Mouse (Mus musculus) macrophage (primary cell): ENCODE results near the gene Cngb1. TPM values are rescaled to one million over a fixed set of nuclear protein-coding genes. Genes with fewer than 3 reads are reported as not detected.

Experiments
- H3K27ac ChIP-seq: fragments of 350-480 bp; formaldehyde crosslinking; 2 replicates; pipeline ENCODE4 v1.9.0; 2021
- H3K36me3 ChIP-seq: fragments of 350-480 bp; formaldehyde crosslinking; 2 replicates; pipeline ENCODE4 v1.9.0; 2021; ENCODE audit errors: inconsistent target
- H3K4me3 ChIP-seq: fragments of 350-480 bp; formaldehyde crosslinking; 2 replicates; pipeline ENCODE4 v1.9.0; 2021; ENCODE audit errors: inconsistent target
- H3K79me2 ChIP-seq: fragments of 350-480 bp; formaldehyde crosslinking; 2 replicates; pipeline ENCODE4 v1.9.0; 2021; ENCODE audit errors: inconsistent target
- WGBS: methylation state at CpG from one replicate; pipeline ENCODE4 v1.1.7; 2026; ENCODE audit warnings: inconsistent platforms; ENCODE audit not compliant: missing documents; 5-methylcytosine and 5-hydroxymethylcytosine counted together
- polyA plus RNA-seq: library from polyadenylated mRNA; stranded (reverse); fragments of 250-400 nt; gene quantifications from 3 replicates; pipeline ENCODE4 v1.2.4, GENCODE M21; 2018; ENCODE audit warnings: inconsistent platforms

Gene Cngb1
- polyA plus RNA-seq, 1 experiment from 2014 or later = 0.03 TPM

- H3K27ac ChIP-seq = no peak overlapping the region
- no peaks in the 10 kb centered on the region for H3K79me2 ChIP-seq
- H3K4me3 ChIP-seq = no peak overlapping the region
- whole genome bisulfite sequencing = 13% methylated on average over 11 of the region's 11 CpGs
- no peaks in the 10 kb centered on the region for H3K36me3 ChIP-seq
These were observed 96.5 kb downstream of the Cngb1 start for GRCm38 (mm10) chr8:95209924-95210323.

GRCm38 (mm10) chr8:95205946-95206345 is 100.4 kb downstream of the Cngb1 start:
- Histone ChIP-seq H3K79me2 (no peaks in the 10 kb centered on the region), H3K27ac (no peak overlapping the region), H3K4me3 (no peak overlapping the region), H3K36me3 (no peaks in the 10 kb centered on the region)
- 79% methylated on average over 8 of the region's 8 CpGs for WGBS

DNA sequence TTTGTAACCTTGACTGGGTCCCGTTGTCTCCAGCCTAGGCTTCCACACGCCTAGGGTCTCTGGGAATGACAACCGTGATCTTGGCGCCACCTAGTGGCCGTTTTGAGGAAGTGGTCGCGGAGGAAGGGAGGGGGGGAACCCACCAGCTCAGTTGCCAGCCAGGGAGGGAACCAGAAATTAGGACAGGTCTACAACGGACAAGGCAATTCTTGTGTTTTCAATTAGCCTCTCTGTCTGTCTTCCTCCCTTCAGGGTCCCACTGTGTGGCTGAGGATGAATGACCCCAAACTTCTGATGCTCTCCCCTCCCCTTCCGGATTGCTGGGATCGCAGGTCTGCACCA is 102.4 kb downstream of the Cngb1 start:
- no peak overlapping the region for H3K4me3 ChIP-seq
- whole genome bisulfite sequencing = 18% methylated on average over 10 of the region's 10 CpGs
- no peaks in the 10 kb centered on the region for H3K36me3 ChIP-seq
- no peak overlapping the region for H3K27ac ChIP-seq
- no peaks in the 10 kb centered on the region for H3K79me2 ChIP-seq

- Histone ChIP-seq H3K4me3 (no peak overlapping the region), H3K36me3 (no peaks in the 10 kb centered on the region), H3K79me2 (no peaks in the 10 kb centered on the region), H3K27ac (no peak overlapping the region)
- 84% methylated on average over 6 of the region's 9 CpGs for WGBS
These were observed 102.9 kb downstream of the Cngb1 start for GRCm38 (mm10) chr8:95203326-95204038.

DNA sequence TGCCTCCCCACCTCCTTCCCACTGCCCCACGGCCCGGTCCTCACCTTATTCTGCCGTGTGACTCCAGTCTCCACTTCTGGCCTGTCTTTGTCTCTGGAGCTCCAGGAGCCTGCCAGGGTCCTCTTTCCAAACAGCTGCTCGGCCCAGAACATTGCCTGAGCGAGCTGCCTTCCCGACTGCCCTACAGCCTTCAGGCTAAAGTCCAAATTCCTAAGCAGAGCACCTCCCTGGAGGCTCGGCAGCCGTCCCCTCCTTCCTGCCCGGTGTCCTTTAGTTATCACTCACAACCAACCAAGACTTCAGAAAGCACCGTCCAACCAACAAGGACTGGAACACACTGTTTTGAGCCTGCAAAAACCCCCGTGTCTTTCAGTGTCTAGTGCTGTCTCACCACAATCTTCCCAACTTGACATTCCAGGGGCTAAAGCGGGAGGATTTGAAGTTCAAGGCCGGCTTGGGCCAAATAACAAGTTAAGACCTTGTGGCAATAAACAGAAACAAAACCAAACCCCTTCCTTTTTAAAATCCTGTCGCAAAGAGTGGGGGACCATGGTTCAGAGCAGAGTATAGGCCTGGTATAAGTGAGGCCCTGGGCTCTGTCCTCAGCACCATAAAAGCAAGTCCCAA is 103.6 kb downstream of the Cngb1 start, which contains the start of gene Kifc3:
Gene Kifc3, minus strand, starts transcription at position 164 of the 627 bp plus-strand sequence.
- WGBS = 93% methylated on average over 13 of the region's 14 CpGs
- Histone ChIP-seq H3K27ac (no peak within 1 kb of the TSS), H3K36me3 (no peaks in the 10 kb centered on the region)

GRCm38 (mm10) chr8:95202056-95202570 is 104.3 kb downstream of the Cngb1 start:
- no peak overlapping the region for H3K4me3 ChIP-seq
- no peaks in the 10 kb centered on the region for H3K79me2 ChIP-seq
- no peaks in the 10 kb centered on the region for H3K36me3 ChIP-seq
- WGBS = 87% methylated on average over 8 of the region's 8 CpGs
- H3K27ac ChIP-seq = no peak overlapping the region

More for the DNA sequence above, 103.6 kb downstream of the Cngb1 start, which contains the start of gene Kifc3:
- Histone ChIP-seq H3K79me2 (no peaks in the 10 kb centered on the region), H3K4me3 (no peak within 1 kb of the TSS)

DNA sequence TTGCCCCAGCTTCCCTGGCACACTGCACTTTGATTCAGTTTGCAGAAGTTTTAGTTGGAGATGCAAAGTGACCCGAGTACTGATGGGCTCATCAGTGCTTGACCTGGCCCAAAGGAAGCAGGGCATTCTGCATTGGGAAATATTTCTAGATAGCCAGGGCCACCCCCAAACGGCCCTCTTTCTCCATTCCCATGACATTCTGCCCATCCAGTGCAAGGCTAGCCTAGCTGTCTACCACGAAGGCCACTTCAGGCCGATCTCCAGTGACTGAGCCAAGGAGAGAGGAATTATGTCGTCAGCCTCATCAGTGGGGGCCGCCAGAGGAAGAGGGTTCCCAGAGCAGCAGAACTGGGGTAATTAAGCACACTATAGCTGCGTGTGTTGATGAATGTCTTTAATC is 104.9 kb downstream of the Cngb1 start:
- no peaks in the 10 kb centered on the region for H3K79me2 ChIP-seq
- 76% methylated on average over 7 of the region's 7 CpGs for WGBS
- H3K27ac ChIP-seq = no peak overlapping the region
- no peak overlapping the region for H3K4me3 ChIP-seq
- no peaks in the 10 kb centered on the region for H3K36me3 ChIP-seq

DNA sequence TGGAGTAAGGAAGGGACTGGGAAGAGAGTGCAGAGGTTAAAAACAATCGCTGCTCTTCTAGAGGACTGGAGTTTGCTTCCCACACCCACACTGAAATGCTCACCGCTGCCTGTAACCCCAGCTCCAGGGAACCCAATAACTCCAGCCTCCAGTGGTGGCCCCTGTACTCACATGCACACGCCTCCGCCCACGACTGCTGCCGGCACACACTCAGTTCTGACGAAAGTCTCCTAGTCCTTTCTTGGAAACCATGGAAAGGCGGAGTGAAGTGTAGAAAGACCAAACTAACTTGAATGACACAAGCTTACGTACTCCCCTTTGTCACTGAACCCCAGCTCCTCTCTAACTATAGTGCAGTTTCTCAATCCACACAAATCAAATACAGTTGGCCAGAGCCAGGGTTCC is 106.4 kb downstream of the Cngb1 start:
- Histone ChIP-seq H3K36me3 (no peaks in the 10 kb centered on the region), H3K4me3 (no peak overlapping the region), H3K27ac (no peak overlapping the region), H3K79me2 (no peaks in the 10 kb centered on the region)
- 91% methylated on average over 9 of the region's 9 CpGs for WGBS

- 54% methylated on average over 11 of the region's 11 CpGs for WGBS
- Histone ChIP-seq H3K4me3 (no peak overlapping the region), H3K79me2 (no peaks in the 10 kb centered on the region), H3K36me3 (no peaks in the 10 kb centered on the region), H3K27ac (no peak overlapping the region)
These were observed 110.7 kb downstream of the Cngb1 start for GRCm38 (mm10) chr8:95195728-95196127.

DNA sequence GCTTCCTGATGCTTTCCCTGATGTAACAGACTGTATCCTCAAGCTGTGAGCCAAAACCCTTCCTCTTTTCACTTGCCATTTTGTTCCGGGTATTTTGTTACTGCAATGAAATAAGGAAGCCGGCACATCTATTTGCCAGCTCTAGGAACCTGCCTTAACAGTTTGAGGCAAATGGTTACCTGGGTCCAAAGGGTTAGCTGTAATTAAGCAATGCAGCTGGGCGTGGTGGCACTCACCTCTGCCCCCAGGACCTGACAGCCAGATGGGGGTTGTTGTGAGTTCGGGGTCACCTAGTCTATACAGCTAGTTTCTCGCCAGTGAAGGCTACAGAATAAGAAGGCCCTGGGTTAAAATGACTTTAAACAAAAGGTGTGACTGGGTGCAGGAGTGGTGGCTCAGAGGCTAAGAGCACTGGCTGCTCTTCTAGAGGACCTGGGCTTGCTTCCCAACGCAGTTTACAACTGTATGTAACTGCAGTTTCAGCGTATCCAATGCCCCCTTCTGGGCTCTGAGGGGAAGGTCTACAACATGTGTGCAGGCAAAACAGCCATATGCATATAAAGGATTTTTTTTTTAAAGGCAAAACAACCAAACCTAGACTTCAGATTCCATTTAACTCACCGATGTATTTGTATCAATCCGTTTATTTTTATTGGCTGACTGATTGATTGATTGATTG is 114.7 kb downstream of the Cngb1 start:
- 92% methylated on average over 9 of the region's 9 CpGs for WGBS
- no peaks in the 10 kb centered on the region for H3K36me3 ChIP-seq
- no peak overlapping the region for H3K27ac ChIP-seq
- H3K79me2 ChIP-seq = no peaks in the 10 kb centered on the region
- H3K4me3 ChIP-seq = no peak overlapping the region

Other genes with a start within 250 kb of the Cngb1 start
- gene Katnb1, start 225.4 kb downstream of the Cngb1 start, polyA plus RNA-seq = 7.0 to 7.8 TPM (median 7.1 TPM) in 3 replicates
- 5.6 to 9.0 TPM (median 5.9 TPM) in 3 replicates for gene Kifc3, start 103.8 kb downstream of the Cngb1 start, polyA plus RNA-seq
- gene Tepp, start 4.0 kb upstream of the Cngb1 start, polyA plus RNA-seq = not detected in 3 replicates
- gene Zfp319, start 25.4 kb upstream of the Cngb1 start, polyA plus RNA-seq = 4.8 to 10.3 TPM (median 7.1 TPM) in 3 replicates
- 38.9 to 56.5 TPM (median 40.9 TPM) in 3 replicates for gene Usb1, start 25.7 kb upstream of the Cngb1 start, polyA plus RNA-seq
- gene Mmp15, start 45.7 kb upstream of the Cngb1 start, polyA plus RNA-seq = 0.04 to 0.28 TPM (median 0.07 TPM) in 3 replicates
- gene Cfap20, start 128.3 kb upstream of the Cngb1 start, polyA plus RNA-seq = 26.4 to 40.0 TPM (median 28.0 TPM) in 3 replicates
- gene Csnk2a2, start 183.5 kb upstream of the Cngb1 start, polyA plus RNA-seq = 44.4 to 79.0 TPM (median 67.8 TPM) in 3 replicates
- gene Ccdc113, start 227.5 kb upstream of the Cngb1 start, polyA plus RNA-seq = not detected in 3 replicates